ENCODE assay signal across 8 mouse cellular contexts in genomic region chr12:53248101-53248727, GRCm38 (mm10). TPM values are rescaled to one million over a fixed set of nuclear protein-coding genes. Genes with fewer than 3 reads are reported as not detected.
DNase-seq lines count a peak whose midpoint lies in the region; ATAC-seq and TF ChIP-seq lines count a peak whose summit lies in the region.

Npas3 (plus strand) TSS chr12:53248677.

- no peak for TF ChIP-seq CTCF in lung, adult 2 months (IDR thresholded peaks at IDR 0.05; ENCODE audit: insufficient read depth, low read length)
- TF ChIP-seq CTCF in liver, postnatal 0 days (IDR thresholded peaks at IDR 0.05; ENCODE audit: low read depth): no peak

- no peak within 1 kb of the TSS for H3K27ac ChIP-seq in lung, embryonic 16.5 days (ENCODE audit: low read length)
- no peak within 1 kb of the TSS for H3K27ac ChIP-seq in liver, postnatal 0 days (ENCODE audit: low read depth)
- no peak within 1 kb of the TSS for H3K27ac ChIP-seq in stomach, embryonic 14.5 days (ENCODE audit: low read length)

- peak within 1 kb of the TSS; percentile 47 for H3K9ac ChIP-seq in lung, embryonic 16.5 days (ENCODE audit: low read length)
- H3K9ac ChIP-seq in liver, postnatal 0 days (replicated peaks): no peak within 1 kb of the TSS
- H3K9ac ChIP-seq in stomach, embryonic 14.5 days (replicated peaks; ENCODE audit: low read depth, low read length): peak within 1 kb of the TSS; percentile 42

- H3K4me3 ChIP-seq in lung, embryonic 16.5 days (ENCODE audit: low read length): peak within 1 kb of the TSS; percentile 51
- H3K4me3 ChIP-seq in lung, adult 2 months (replicated peaks; ENCODE audit: extremely low read depth, low read depth, low read length): no peak within 1 kb of the TSS
- H3K4me3 ChIP-seq in liver, postnatal 0 days (ENCODE audit: low read depth, low read length): peak within 1 kb of the TSS; percentile 19
- peak within 1 kb of the TSS; percentile 48 for H3K4me3 ChIP-seq in stomach, embryonic 14.5 days (ENCODE audit: low read depth, low read length)

- 0 out of 2 replicates have a peak, but pooled peaks have one; percentile 22 for ATAC-seq in lung, embryonic 16.5 days (ENCODE audit: low read depth)
- ATAC-seq in liver, postnatal 0 days: no peak
- no peak for ATAC-seq in stomach, embryonic 14.5 days (ENCODE audit: insufficient number of reproducible peaks, insufficient read depth, low FRiP score, low read depth)

- no peaks in the 10 kb centered on the region for H3K9me3 ChIP-seq in lung, embryonic 16.5 days (ENCODE audit: control insufficient read depth, low read length)
- no peaks in the 10 kb centered on the region for H3K9me3 ChIP-seq in liver, postnatal 0 days (ENCODE audit: low read length)
- H3K9me3 ChIP-seq in stomach, embryonic 14.5 days (ENCODE audit: control insufficient read depth, low read depth, low read length): no peaks in the 10 kb centered on the region

- TF ChIP-seq EP300 in liver, postnatal 0 days (IDR thresholded peaks at IDR 0.05; ENCODE audit: low read depth): no peak

- peak within 1 kb of the TSS; percentile 81 for H3K4me2 ChIP-seq in lung, embryonic 16.5 days (ENCODE audit: low read depth, low read length)
- H3K4me2 ChIP-seq in liver, postnatal 0 days (ENCODE audit: low read depth, low read length): peak within 1 kb of the TSS; percentile 58
- H3K4me2 ChIP-seq in stomach, embryonic 14.5 days (replicated peaks; ENCODE audit: low read depth, low read length): peak within 1 kb of the TSS; percentile 95

- H3K4me1 ChIP-seq in lung, embryonic 16.5 days (replicated peaks; ENCODE audit: control insufficient read depth, insufficient read depth, low read length): peaks cover 27% of the 10 kb centered on the region
- no peaks in the 10 kb centered on the region for H3K4me1 ChIP-seq in lung, adult 2 months (ENCODE audit: control insufficient read depth, insufficient read depth, low read length)
- no peaks in the 10 kb centered on the region for H3K4me1 ChIP-seq in liver, postnatal 0 days (ENCODE audit: insufficient read depth)
- peaks cover 13% of the 10 kb centered on the region; the same call in 1 of the 2 replicates for H3K4me1 ChIP-seq in stomach, embryonic 14.5 days (ENCODE audit: control insufficient read depth, insufficient read depth, low read length)

- WGBS in lung, embryonic 16.5 days: 0% methylated on average over 44 of the region's 62 CpGs
- WGBS in lung, adult 2 months: under 1% methylated on average over 58 of the region's 62 CpGs
- WGBS in liver, postnatal 0 days (ENCODE audit: insufficient replicate concordance): under 1% methylated on average over 35 of the region's 62 CpGs
- under 1% methylated on average over 58 of the region's 62 CpGs for WGBS in stomach, embryonic 14.5 days

- TF ChIP-seq POLR2A in lung, adult 2 months (IDR thresholded peaks at IDR 0.05; ENCODE audit: borderline replicate concordance, extremely low read depth, low read depth, low read length): no peak

- DNase-seq in lung, adult 2 months: no peak
- peak; percentile 40 to 43 for DNase-seq in cerebellum, postnatal 25 days
- peak; percentile 33 to 50 for DNase-seq in frontal cortex, postnatal 36 days (ENCODE audit: low spot score in 2 of 2)
- peak; percentile 21 to 53 for DNase-seq in layer of hippocampus, adult 18-20 months (ENCODE audit: low spot score in 2 of 2)
- no peak for DNase-seq in liver, postnatal 0 days
- DNase-seq in urinary bladder, postnatal 36 days (ENCODE audit: low spot score in 2 of 2): no peak

- peaks cover 71% of the 10 kb centered on the region for H3K27me3 ChIP-seq in lung, embryonic 16.5 days (ENCODE audit: control insufficient read depth, insufficient read depth, low read depth, low read length)
- H3K27me3 ChIP-seq in liver, postnatal 0 days (ENCODE audit: insufficient read depth, low read length): peaks cover 76% of the 10 kb centered on the region
- H3K27me3 ChIP-seq in stomach, embryonic 14.5 days (ENCODE audit: control insufficient read depth, insufficient read depth, low read length): peaks cover 39% of the 10 kb centered on the region

- H3K36me3 ChIP-seq in lung, embryonic 16.5 days (ENCODE audit: control insufficient read depth, insufficient read depth, low read length): no peaks in the 10 kb centered on the region
- no peaks in the 10 kb centered on the region for H3K36me3 ChIP-seq in liver, postnatal 0 days (replicated peaks; ENCODE audit: insufficient read depth, low read length)
- H3K36me3 ChIP-seq in stomach, embryonic 14.5 days (ENCODE audit: control insufficient read depth, insufficient read depth, low read length): no peaks in the 10 kb centered on the region

RNA-seq across cellular contexts. Expression of gene Npas3, which starts in this region (rescaled TPM):
- 0.28 and 0.64 TPM in 2 replicates for polyA plus RNA-seq in lung, embryonic 16.5 days (2015; fragmentation: Nextera tagmentation; extraction: Ambion mirVana)
- polyA plus RNA-seq in lung, adult 2 months (2012; rRNA removed): 0.05 and 0.15 TPM in 2 replicates
- 10 to 100 TPM; 23.5 to 24.8 TPM for total RNA-seq in layer of hippocampus, adult 18-20 months (2021)
- polyA plus RNA-seq in liver, postnatal 0 days (2015; fragmentation: Nextera tagmentation; extraction: Ambion mirVana): 0.08 TPM in 2 replicates
- polyA plus RNA-seq in stomach, embryonic 14.5 days (2014; fragmentation: Nextera tagmentation; extraction: Ambion mirVana): 3.4 and 4.5 TPM in 2 replicates

Comparison
In these comparisons a context has a peak if more than half of its experiments do, and no peak if none do; other contexts are left out.
1. Peak in ATAC-seq, H3K4me3 ChIP-seq, H3K9ac ChIP-seq and H3K4me2 ChIP-seq in lung, embryonic 16.5 days; RNA of the gene not detected or under 1 TPM.
2. DNase-seq: peak in cerebellum, postnatal 25 days (2 of 2), frontal cortex, postnatal 36 days (2 of 2) and layer of hippocampus, adult 18-20 months (2 of 2); none in lung, adult 2 months (single experiment), liver, postnatal 0 days (single experiment) and urinary bladder, postnatal 36 days (0 of 2).
3. Peak in every context shown above with its lines, with median percentiles within 50 percentile points of each other: H3K4me2 ChIP-seq.